Mouse (Mus musculus) MEL (cell line): ENCODE measurements around the gene Atp6v1g2. TPM values are rescaled to one million over a fixed set of nuclear protein-coding genes. Genes with fewer than 3 reads are reported as not detected.

Source experiments
- DNase-seq: peaks from one replicate; pipeline ENCODE4 v3.0.0; 2011; ENCODE audit warnings: low read depth, low spot score
- H3K27ac ChIP-seq: 2 replicates; pipeline ENCODE4 v1.5.1; 2012; ENCODE audit warnings: low read depth, mild to moderate bottlenecking, control low read depth, low read length, moderate library complexity; ENCODE audit not compliant: control insufficient read depth
- H3K27me3 ChIP-seq, 2 experiments: fragments of 150-350 bp in 1 of 2; sonication (generic) in 1 of 2; 2 replicates each; pipeline ENCODE4 v1.6.1; 2012; ENCODE audit warnings: low read length in 2 of 2, mild to moderate bottlenecking in 2 of 2, improper control_type of control experiment in 1 of 2, moderate library complexity in 1 of 2; ENCODE audit not compliant: insufficient read depth in 2 of 2, control insufficient read depth in 1 of 2
- H3K36me3 ChIP-seq, 2 experiments: 2 replicates each; pipeline ENCODE4 v1.6.1; 2012 to 2014; ENCODE audit warnings: low read length in 2 of 2, improper control_type of control experiment in 1 of 2, inconsistent platforms in 1 of 2, mild to moderate bottlenecking in 1 of 2; ENCODE audit not compliant: insufficient read depth in 2 of 2, control insufficient read depth in 1 of 2
- H3K4me1 ChIP-seq, 2 experiments: fragments of 150-350 bp in 1 of 2; sonication (generic) in 1 of 2; 2 replicates each; pipeline ENCODE4 v1.6.1; 2012; ENCODE audit warnings: low read length in 2 of 2, improper control_type of control experiment in 1 of 2, mild to moderate bottlenecking in 1 of 2; ENCODE audit not compliant: insufficient read depth in 2 of 2, control insufficient read depth in 1 of 2
- H3K4me3 ChIP-seq, 2 experiments: fragments of 150-350 bp in 1 of 2; sonication (generic) in 1 of 2; 2 replicates each; pipeline ENCODE4 v1.5.1; 2012; ENCODE audit warnings: low read depth in 2 of 2, low read length in 2 of 2, mild to moderate bottlenecking in 2 of 2, moderate library complexity in 2 of 2, control low read depth in 1 of 2, improper control_type of control experiment in 1 of 2; ENCODE audit not compliant: control insufficient read depth in 1 of 2, insufficient read depth in 1 of 2
- H3K79me2 ChIP-seq: 2 replicates; pipeline ENCODE4 v1.6.1; 2012; ENCODE audit warnings: mild to moderate bottlenecking, low read length, moderate library complexity; ENCODE audit not compliant: control insufficient read depth, poor library complexity, insufficient read depth
- H3K9ac ChIP-seq: 2 replicates; pipeline ENCODE4 v1.6.1; 2012; ENCODE audit warnings: low read depth, mild to moderate bottlenecking, control low read depth, low read length, moderate library complexity; ENCODE audit not compliant: control insufficient read depth, poor library complexity, severe bottlenecking
- H3K9me3 ChIP-seq: fragments of 150-350 bp; sonication (generic); replicated peaks from 2 replicates; pipeline ENCODE4 v1.6.1; 2012; ENCODE audit warnings: mild to moderate bottlenecking, low read length, improper control_type of control experiment, moderate library complexity; ENCODE audit not compliant: insufficient read depth
- BHLHE40 ChIP-seq: IDR thresholded peaks from 2 replicates; pipeline ENCODE4 v1.6.1; 2012; ENCODE audit warnings: low read depth, mild to moderate bottlenecking, inconsistent platforms, low read length, improper control_type of control experiment, borderline replicate concordance
- CHD2 ChIP-seq: IDR thresholded peaks from 2 replicates; pipeline ENCODE4 v1.6.1; 2011; ENCODE audit warnings: low read length, improper control_type of control experiment
- E2F4 ChIP-seq: IDR thresholded peaks from 2 replicates; pipeline ENCODE4 v1.6.1; 2011; ENCODE audit warnings: low read depth, low read length, improper control_type of control experiment, borderline replicate concordance
- ELF1 ChIP-seq: IDR thresholded peaks from 2 replicates; pipeline ENCODE4 v1.6.1; 2014; ENCODE audit warnings: low read depth, mild to moderate bottlenecking, inconsistent platforms, low read length, improper control_type of control experiment, moderate library complexity
- ETS1 ChIP-seq: IDR thresholded peaks from 2 replicates; pipeline ENCODE4 v1.6.1; 2012; ENCODE audit warnings: low read depth, mild to moderate bottlenecking, inconsistent platforms, low read length, improper control_type of control experiment, moderate library complexity
- GABPA ChIP-seq: IDR thresholded peaks from 2 replicates; pipeline ENCODE4 v1.6.1; 2012; ENCODE audit warnings: low read depth, mild to moderate bottlenecking, inconsistent platforms, low read length, improper control_type of control experiment, moderate library complexity
- GATA1 ChIP-seq: IDR thresholded peaks from 2 replicates; pipeline ENCODE4 v1.6.1; 2011; ENCODE audit warnings: low read depth, low read length, improper control_type of control experiment
- HCFC1 ChIP-seq: IDR thresholded peaks from 2 replicates; pipeline ENCODE4 v1.6.1; 2012; ENCODE audit warnings: low read depth, mild to moderate bottlenecking, inconsistent platforms, low read length, improper control_type of control experiment, moderate library complexity
- KAT2A ChIP-seq: conservative IDR thresholded peaks from 2 replicates; pipeline ENCODE4 v1.6.1; 2012; ENCODE audit warnings: low read depth, low read length, improper control_type of control experiment, inconsistent platforms
- MAFK ChIP-seq: IDR thresholded peaks from 2 replicates; pipeline ENCODE4 v1.6.1; 2011; ENCODE audit warnings: low read depth, mild to moderate bottlenecking, low read length, improper control_type of control experiment, borderline replicate concordance
- MAX ChIP-seq: IDR thresholded peaks from 2 replicates; pipeline ENCODE4 v1.6.1; 2011; ENCODE audit warnings: low read length, improper control_type of control experiment
- MXI1 ChIP-seq: IDR thresholded peaks from 2 replicates; pipeline ENCODE4 v1.6.1; 2011; ENCODE audit warnings: mild to moderate bottlenecking, low read depth, low read length, improper control_type of control experiment
- MYC ChIP-seq: IDR thresholded peaks from 2 replicates; pipeline ENCODE4 v1.6.1; 2011; ENCODE audit warnings: low read depth, mild to moderate bottlenecking, low read length, improper control_type of control experiment, moderate library complexity
- NRF1 ChIP-seq: IDR thresholded peaks from 2 replicates; pipeline ENCODE4 v1.6.1; 2014; ENCODE audit warnings: low read depth, mild to moderate bottlenecking, inconsistent platforms, low read length, improper control_type of control experiment, moderate library complexity; ENCODE audit not compliant: poor library complexity, insufficient read depth, severe bottlenecking
- POLR2A ChIP-seq, 2 experiments: IDR thresholded peaks; 2 replicates each; pipeline ENCODE4 v1.6.1; 2011 to 2012; ENCODE audit warnings: low read length in 2 of 2, mild to moderate bottlenecking in 2 of 2, control low read depth in 1 of 2, improper control_type of control experiment in 1 of 2, low read depth in 1 of 2, moderate library complexity in 1 of 2; ENCODE audit not compliant: control insufficient read depth in 1 of 2, insufficient read depth in 1 of 2, poor library complexity in 1 of 2
- POLR2AphosphoS2 ChIP-seq: IDR thresholded peaks from 2 replicates; pipeline ENCODE4 v1.6.1; 2011; ENCODE audit warnings: low read length, improper control_type of control experiment
- POLR2AphosphoS5 ChIP-seq: IDR thresholded peaks from 2 replicates; pipeline ENCODE4 v1.6.1; 2012; ENCODE audit warnings: low read depth, borderline replicate concordance, mild to moderate bottlenecking, inconsistent platforms, low read length, moderate library complexity, mixed read lengths
- RAD21 ChIP-seq: IDR thresholded peaks from 2 replicates; pipeline ENCODE4 v1.6.1; 2011; ENCODE audit warnings: mild to moderate bottlenecking, low read depth, low read length, improper control_type of control experiment
- SIN3A ChIP-seq: IDR thresholded peaks from 2 replicates; pipeline ENCODE4 v1.6.1; 2012; ENCODE audit warnings: low read length, improper control_type of control experiment, inconsistent platforms
- SMC3 ChIP-seq: IDR thresholded peaks from 2 replicates; pipeline ENCODE4 v1.6.1; 2011; ENCODE audit warnings: low read depth, low read length, improper control_type of control experiment
- TCF12 ChIP-seq: IDR thresholded peaks from 2 replicates; pipeline ENCODE4 v1.6.1; 2014; ENCODE audit warnings: low read depth, mild to moderate bottlenecking, inconsistent platforms, low read length, improper control_type of control experiment, moderate library complexity
- UBTF ChIP-seq: IDR thresholded peaks from 2 replicates; pipeline ENCODE4 v1.6.1; 2012; ENCODE audit warnings: low read depth, mild to moderate bottlenecking, inconsistent platforms, low read length, improper control_type of control experiment, moderate library complexity, borderline replicate concordance; ENCODE audit not compliant: insufficient read depth
- USF1 ChIP-seq: IDR thresholded peaks from 2 replicates; pipeline ENCODE4 v1.6.1; 2014; ENCODE audit warnings: low read depth, mild to moderate bottlenecking, inconsistent platforms, low read length, improper control_type of control experiment, moderate library complexity
- ZC3H11A ChIP-seq: IDR thresholded peaks from 2 replicates; pipeline ENCODE4 v1.6.1; 2012; ENCODE audit warnings: low read depth, mild to moderate bottlenecking, inconsistent platforms, low read length, improper control_type of control experiment
- ZMIZ1 ChIP-seq: IDR thresholded peaks from 2 replicates; pipeline ENCODE4 v1.6.1; 2012; ENCODE audit warnings: low read depth, mild to moderate bottlenecking, inconsistent platforms, low read length, improper control_type of control experiment, moderate library complexity
- polyA plus RNA-seq, 2 experiments: library from polyadenylated mRNA; stranded (reverse) in 1 of 2; unstranded in 1 of 2; fragments of >175 nt in 1 of 2; fragments of >200 nt in 1 of 2; gene quantifications; 2 replicates each; pipeline versions ENCODE4 v1.2.1 to v1.2.4; 2012; ENCODE audit warnings: low replicate concordance in 2 of 2, low read depth in 1 of 2; ENCODE audit not compliant: insufficient read length in 2 of 2, insufficient read depth in 1 of 2, missing spikeins in 1 of 2
- total RNA-seq: library from RNA; depleted of rRNA; stranded (reverse); fragments of 300-350 nt; gene quantifications from 2 replicates; pipeline ENCODE4 v1.2.3, GENCODE M21; 2012

Atp6v1g2 gene
- total and polyA plus RNA-seq, 3 experiments: 0.46 to 4.7 TPM; not detected in 1

DNA sequence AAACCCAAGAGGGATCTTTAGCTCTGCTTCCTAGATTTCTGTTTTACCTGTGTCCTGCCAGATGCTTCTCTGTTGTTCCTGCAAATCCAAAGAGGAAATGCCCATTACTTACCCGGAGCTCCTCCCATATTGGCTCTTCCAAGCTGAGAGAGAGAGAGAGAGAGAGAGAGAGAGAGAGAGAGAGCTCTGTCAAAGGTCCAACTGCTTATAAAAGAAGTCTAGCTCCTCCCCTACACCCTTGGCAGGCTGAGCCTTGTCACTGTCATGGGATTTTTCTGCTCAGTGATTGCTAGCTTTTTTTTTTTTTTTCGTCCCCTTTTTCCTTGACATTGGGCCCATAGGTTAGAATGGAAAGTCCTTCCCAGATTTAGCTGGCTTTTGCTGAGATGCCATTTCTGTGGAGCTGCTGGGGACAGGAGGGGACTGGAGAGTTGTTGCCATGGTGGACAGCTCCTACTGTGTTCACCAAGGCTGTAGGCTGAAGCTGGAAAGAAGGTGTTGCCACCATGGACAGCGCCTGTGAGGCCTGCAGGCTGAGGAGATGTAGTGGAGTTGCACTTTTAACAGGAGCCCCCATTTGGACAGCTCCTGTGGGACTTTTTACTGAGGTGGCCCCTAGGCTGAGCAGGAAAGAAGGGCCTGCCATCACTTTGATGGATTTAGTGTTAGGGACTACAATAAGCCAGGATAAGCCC, 36.3 kb downstream of the Atp6v1g2 start:
- H3K4me1 ChIP-seq: no peaks in the 10 kb centered on the region
- peaks cover 0 to 2% of the 10 kb centered on the region in 2 experiments; a peak in 2 of 4 replicates for H3K27me3 ChIP-seq
- no peaks in the 10 kb centered on the region for H3K36me3 ChIP-seq
- H3K27ac ChIP-seq: no peak overlapping the region
- DNase-seq: peak; percentile 95
- no peak overlapping the region for H3K9ac ChIP-seq
- no peak overlapping the region for H3K4me3 ChIP-seq
- no peaks in the 10 kb centered on the region for H3K9me3 ChIP-seq
- H3K79me2 ChIP-seq: no peaks in the 10 kb centered on the region
- peak; percentile 100 for TF ChIP-seq SIN3A
- no peak for TF ChIP-seq MYC
- peak; percentile 57; the same call in 1 of the 2 replicates for TF ChIP-seq HCFC1
- no peak for TF ChIP-seq GATA1
- TF ChIP-seq MXI1: peak; percentile 99
- no peak for TF ChIP-seq ZC3H11A
- TF ChIP-seq MAX: peak; percentile 74; the same call in 1 of the 2 replicates
- no peak for TF ChIP-seq GABPA
- TF ChIP-seq RAD21: no peak
- TF ChIP-seq ETS1: no peak
- TF ChIP-seq USF1: no peak
- no peak for TF ChIP-seq POLR2AphosphoS5
- no peak for TF ChIP-seq KAT2A

DNA sequence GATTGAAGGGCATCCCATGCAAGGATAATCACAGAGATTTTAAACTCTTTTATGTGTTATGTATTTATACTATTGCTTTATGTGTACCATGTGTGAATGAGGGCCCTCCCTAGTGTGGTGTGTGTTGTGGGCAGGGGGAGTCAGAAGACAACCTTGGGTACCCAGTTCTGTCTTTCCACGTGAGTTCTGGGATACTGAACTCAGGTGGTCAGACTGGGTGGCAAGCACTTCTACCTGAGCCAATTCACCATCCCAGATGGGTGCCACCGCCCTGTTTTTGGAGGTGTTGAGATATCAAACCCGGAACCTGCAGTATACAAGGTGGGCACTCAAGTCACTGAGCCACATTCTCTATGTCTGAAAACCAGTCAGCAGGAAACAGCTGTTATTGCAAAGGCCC, 38.8 kb downstream of the Atp6v1g2 start:
- no peaks in the 10 kb centered on the region for H3K79me2 ChIP-seq
- H3K36me3 ChIP-seq: no peaks in the 10 kb centered on the region
- no peaks in the 10 kb centered on the region for H3K9me3 ChIP-seq
- TF ChIP-seq ELF1: no peak
- H3K4me1 ChIP-seq: no peaks in the 10 kb centered on the region
- H3K27me3 ChIP-seq: peaks cover 0 to 5% of the 10 kb centered on the region in 2 experiments; a peak in 2 of 4 replicates
- DNase-seq: no peak
- H3K9ac ChIP-seq: no peak overlapping the region
- no peak overlapping the region for H3K4me3 ChIP-seq
- no peak overlapping the region for H3K27ac ChIP-seq

DNA sequence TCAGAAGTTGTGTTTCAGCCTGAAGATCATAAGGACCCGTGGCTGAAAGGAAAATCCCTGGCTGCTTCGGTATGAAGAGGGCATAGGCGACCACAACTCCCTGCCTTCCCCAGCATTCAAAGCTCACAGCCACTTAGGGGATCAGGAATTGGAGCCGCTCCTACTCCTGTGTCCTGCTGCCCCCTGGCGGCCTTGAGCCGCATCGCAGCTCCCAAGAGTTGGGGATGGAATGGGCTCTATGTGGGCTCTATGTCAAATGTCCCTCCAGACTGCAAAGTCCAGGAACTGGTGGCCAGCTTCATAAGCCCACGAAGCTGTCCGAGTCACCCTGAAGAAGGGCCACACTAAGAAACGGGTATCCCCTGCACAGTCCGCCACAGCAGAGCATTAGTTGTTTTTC, 41.3 kb downstream of the Atp6v1g2 start:
- no peaks in the 10 kb centered on the region for H3K36me3 ChIP-seq
- H3K9ac ChIP-seq: no peak overlapping the region
- H3K27ac ChIP-seq: no peak overlapping the region
- H3K4me3 ChIP-seq: no peak overlapping the region
- H3K9me3 ChIP-seq: no peaks in the 10 kb centered on the region
- peak; percentile 86 for DNase-seq
- H3K27me3 ChIP-seq: peaks cover 0 to 5% of the 10 kb centered on the region in 2 experiments; a peak in 2 of 4 replicates
- H3K4me1 ChIP-seq: no peaks in the 10 kb centered on the region
- H3K79me2 ChIP-seq: no peaks in the 10 kb centered on the region
- TF ChIP-seq E2F4 (no peak), NRF1 (no peak), MYC (no peak), ZMIZ1 (no peak), CHD2 (no peak), BHLHE40 (no peak), UBTF (no peak), MXI1 (no peak), RAD21 (peak; percentile 80), POLR2A (IDR thresholded peaks at IDR 0.05; ENCODE audit: control insufficient read depth in 1 of 2, insufficient read depth in 1 of 2, low read depth in 1 of 2, low read length in 2 of 2, poor library complexity in 1 of 2) (no peak), ZC3H11A (peak; percentile 86), GABPA (no peak), POLR2AphosphoS5 (no peak), MAFK (no peak), POLR2AphosphoS2 (no peak), TCF12 (no peak), SMC3 (peak; percentile 90)
